Mouse (Mus musculus) mouse trophoblast stem cell (cell line): Measurements from ENCODE around the gene Vmn1r170.
"Not testable (repeated sequence)": the region's sequence is repeated elsewhere in the genome, so short reads cannot be mapped to it uniquely, and the experiment has no call there.

Experiments
- in situ Hi-C, 2 experiments: fragments of 300-500 bp; cut with MseI, MboI; formaldehyde crosslinking; loops; 2 replicates in 1 of 2; 3 replicates in 1 of 2; pipeline ENCODE4 v1.15.1; 2025

The Vmn1r170 gene

DNA sequence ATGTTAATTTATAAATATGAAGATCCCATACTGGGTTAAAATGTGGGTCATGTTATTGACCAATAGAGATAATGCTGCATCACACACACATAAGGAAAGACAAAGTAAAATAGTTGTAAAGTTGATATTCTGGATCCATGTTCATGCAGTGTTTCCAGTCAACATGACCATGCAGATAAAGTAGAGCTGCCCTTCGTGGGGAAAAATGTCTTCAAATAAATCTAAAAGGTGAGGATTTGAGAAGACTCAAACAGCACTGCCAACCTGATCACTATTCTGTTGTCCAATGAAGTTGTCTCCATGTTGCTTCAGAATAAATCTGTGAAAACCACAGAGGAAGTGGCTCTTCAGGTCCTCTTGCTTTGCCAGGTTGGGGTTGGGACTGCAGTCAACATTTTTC lies at the start of gene Vmn1r170:
Gene Vmn1r170 (plus strand): TSS at position 301 of the 400 bp plus-strand sequence.
- in situ Hi-C loops = not testable (repeated sequence)

DNA sequence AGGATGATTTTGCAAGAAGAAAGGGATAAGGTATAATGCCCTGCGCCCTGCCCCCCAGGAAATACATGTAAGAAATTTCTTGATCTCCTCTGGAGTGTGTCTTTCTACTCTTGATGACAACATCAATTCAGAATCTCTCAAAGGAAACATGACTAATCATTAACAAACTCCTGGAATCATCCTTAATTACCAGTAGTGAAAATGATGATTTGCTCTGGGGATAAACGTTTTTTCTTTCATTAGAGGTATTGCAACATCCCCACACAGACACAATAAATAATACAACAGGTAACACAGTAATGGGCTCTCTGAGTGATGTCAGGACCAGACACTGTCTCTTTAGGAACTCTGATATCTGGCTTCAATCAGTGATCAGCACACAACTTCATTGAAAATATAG lies 30.7 kb upstream of the Vmn1r170 start, which contains the start of gene Vmn1r169:
Gene Vmn1r169 (plus strand): TSS at position 301 of the 400 bp plus-strand sequence.
- in situ Hi-C loops = not testable (repeated sequence)

DNA sequence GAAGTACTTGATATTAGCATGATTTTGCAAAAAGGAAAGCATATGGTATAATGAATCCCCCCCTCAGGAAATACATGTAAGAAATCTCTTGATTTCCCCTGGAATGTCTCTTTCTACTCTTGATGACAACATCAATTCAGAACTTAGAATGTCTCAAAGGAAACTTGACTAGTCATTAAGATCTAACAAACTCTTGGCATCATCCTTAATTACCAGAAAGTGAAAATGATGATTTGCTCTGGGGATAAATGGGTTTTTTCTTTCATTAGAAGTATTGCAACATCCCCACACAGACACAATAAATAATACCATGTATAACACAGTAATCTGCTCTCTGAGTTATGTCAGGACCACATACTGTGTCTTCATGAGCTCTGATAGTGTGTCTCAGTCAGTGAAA lies 24.4 kb downstream of the Vmn1r170 start, which contains the start of gene Vmn1r171:
Gene Vmn1r171 (plus strand): TSS at position 301 of the 400 bp plus-strand sequence.
- in situ Hi-C loops = no loop called here
